11 mouse cellular contexts compared by ENCODE assay signal in genomic region chr4:53431585-53432234, GRCm38 (mm10). TPM values are rescaled to one million over a fixed set of nuclear protein-coding genes. Genes with fewer than 3 reads are reported as not detected.
DNase-seq lines count a peak whose midpoint lies in the region; ATAC-seq lines count a peak whose summit lies in the region.
"Had no signal": no experiment of that assay in that cellular context is flagged by ENCODE, and none has a peak within 500 bp of the region (broad histone marks: within the 10 kb centered on the region; RNA-seq: fewer than 3 reads in every experiment).

No protein-coding gene starts in this region.

- no peaks in the 10 kb centered on the region for H3K36me3 ChIP-seq in kidney, embryonic 15.5 days
- H3K36me3 ChIP-seq in hindbrain, embryonic 14.5 days (replicated peaks; ENCODE audit: control insufficient read depth, insufficient read depth), result no peaks in the 10 kb centered on the region
- H3K36me3 ChIP-seq: limb, embryonic 13.5 days had no signal

- no peaks in the 10 kb centered on the region for H3K9me3 ChIP-seq in kidney, embryonic 15.5 days (replicated peaks)
- H3K9me3 ChIP-seq in hindbrain, embryonic 14.5 days (ENCODE audit: control insufficient read depth, low read length), result no peaks in the 10 kb centered on the region
- H3K9me3 ChIP-seq: limb, embryonic 13.5 days had no signal

- WGBS in kidney, embryonic 15.5 days, result 87% methylated on average over 10 of the region's 10 CpGs
- WGBS in hindbrain, embryonic 14.5 days, result 89% methylated on average over 8 of the region's 10 CpGs

- no peak overlapping the region for H3K4me3 ChIP-seq in kidney, embryonic 15.5 days (replicated peaks)
- no peak overlapping the region for H3K4me3 ChIP-seq in hindbrain, embryonic 14.5 days (replicated peaks; ENCODE audit: low read length)
- H3K4me3 ChIP-seq: limb, embryonic 13.5 days had no signal

- H3K9ac ChIP-seq in kidney, embryonic 15.5 days, result no peak overlapping the region
- no peak overlapping the region for H3K9ac ChIP-seq in hindbrain, embryonic 14.5 days
- H3K9ac ChIP-seq: limb, embryonic 13.5 days had no signal

- peak; percentile 72 for DNase-seq in adrenal gland, postnatal 10 days
- no peak for DNase-seq in adrenal gland, postnatal 4 days (ENCODE audit: low spot score in 2 of 2)
- peak; percentile 71 for DNase-seq in c-Kit-positive CD71-positive TER-119-negative erythroid progenitor cells, embryonic 14.5 days (ENCODE audit: low read depth)
- peak; percentile 23 for DNase-seq in lung, postnatal 14 days
- no peak for DNase-seq in hindbrain, embryonic 14.5 days (ENCODE audit: low spot score)
- DNase-seq in urinary bladder, postnatal 36 days (ENCODE audit: low spot score in 2 of 2), result no peak
- DNase-seq in testis, postnatal 10 days (ENCODE audit: low spot score), result no peak
- DNase-seq: gastrocnemius, postnatal 10 days had no signal

- no peaks in the 10 kb centered on the region for H3K27me3 ChIP-seq in kidney, embryonic 15.5 days
- no peaks in the 10 kb centered on the region for H3K27me3 ChIP-seq in hindbrain, embryonic 14.5 days (ENCODE audit: control insufficient read depth, insufficient read depth, low read length)
- H3K27me3 ChIP-seq: limb, embryonic 13.5 days had no signal

- H3K27ac ChIP-seq in kidney, embryonic 15.5 days, result no peak overlapping the region
- no peak overlapping the region for H3K27ac ChIP-seq in hindbrain, embryonic 14.5 days
- H3K27ac ChIP-seq: limb, embryonic 13.5 days had no signal

- H3K4me2 ChIP-seq in kidney, embryonic 15.5 days, result no peak overlapping the region
- H3K4me2 ChIP-seq in hindbrain, embryonic 14.5 days (replicated peaks), result no peak overlapping the region
- H3K4me2 ChIP-seq: limb, embryonic 13.5 days had no signal

- peak; percentile 62 for ATAC-seq in kidney, embryonic 15.5 days (replicated peaks; ENCODE audit: low FRiP score)
- ATAC-seq in hindbrain, embryonic 14.5 days (ENCODE audit: low FRiP score), result no peak
- ATAC-seq: hindbrain, embryonic 16.5 days had no signal

- H3K4me1 ChIP-seq in kidney, embryonic 15.5 days, result peaks cover 6% of the 10 kb centered on the region; the same call in 1 of the 2 replicates
- H3K4me1 ChIP-seq in hindbrain, embryonic 14.5 days (replicated peaks; ENCODE audit: control insufficient read depth, insufficient read depth, low read length), result no peaks in the 10 kb centered on the region
- H3K4me1 ChIP-seq: limb, embryonic 13.5 days had no signal

RNA-seq across cellular contexts. Expression of gene Slc44a1, which starts 8.5 kb away (rescaled TPM):
- 10 to 100 TPM; 69.5 to 75.8 TPM for total RNA-seq in adrenal gland, postnatal 10 days (2021)
- 10 to 100 TPM; 95.4 to 95.8 TPM for total RNA-seq in adrenal gland, postnatal 4 days (2021)
- polyA plus RNA-seq in kidney, embryonic 15.5 days (2015; fragmentation: Nextera tagmentation; extraction: Ambion mirVana), result 38.0 and 38.1 TPM in 2 replicates
- 16.6 and 17.7 TPM in 2 replicates for polyA plus RNA-seq in hindbrain, embryonic 14.5 days (2014; fragmentation: Nextera tagmentation; extraction: Ambion mirVana)

Comparison
In these comparisons a context has a peak if more than half of its experiments do, and no peak if none do; other contexts are left out.
1. DNase-seq: peak in adrenal gland, postnatal 10 days (single experiment), c-Kit-positive CD71-positive TER-119-negative erythroid progenitor cells, embryonic 14.5 days (single experiment) and lung, postnatal 14 days (single experiment); none in adrenal gland, postnatal 4 days (0 of 2), hindbrain, embryonic 14.5 days (single experiment), urinary bladder, postnatal 36 days (0 of 2) and testis, postnatal 10 days (single experiment).